Mouse (Mus musculus) frontal cortex, adult 2 months (tissue): ENCODE measurements at regions not wholly inside any gene's neighbourhood (a gene's known extent, or its start where the extent isn't known, plus 50 kb on each side); places are given as distances from the start of the nearest gene placed in this dataset.
"Not testable (repeated sequence)": the region's sequence is repeated elsewhere in the genome, so short reads cannot be mapped to it uniquely, and the experiment has no call there.

ENCODE experiments used
- DNase-seq, 2 experiments: peaks; one replicate each; pipeline ENCODE4 v3.0.0; 2022; ENCODE audit warnings: low spot score in 1 of 2; ENCODE audit errors: extremely low spot score in 1 of 2

DNA sequence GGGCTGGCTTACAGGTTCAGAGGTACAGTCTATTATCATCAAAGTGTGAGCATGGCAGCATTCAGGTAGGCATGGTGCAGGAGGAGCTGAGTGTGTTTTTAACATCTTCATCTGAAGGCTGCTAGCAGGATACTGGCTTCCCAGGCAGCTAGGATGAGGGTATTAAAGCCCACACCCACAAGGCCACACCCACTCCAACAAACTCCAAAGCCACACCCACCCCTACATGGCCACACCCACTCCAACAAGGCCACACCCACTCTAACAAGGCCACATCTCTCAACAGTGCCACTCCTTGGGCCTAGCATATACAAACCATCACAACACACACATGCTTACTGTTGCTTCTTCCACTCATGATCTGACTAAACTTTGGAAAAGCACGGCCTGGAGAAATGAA lies 172.5 kb downstream of the Msrb3 start:
- no peak for DNase-seq

DNA sequence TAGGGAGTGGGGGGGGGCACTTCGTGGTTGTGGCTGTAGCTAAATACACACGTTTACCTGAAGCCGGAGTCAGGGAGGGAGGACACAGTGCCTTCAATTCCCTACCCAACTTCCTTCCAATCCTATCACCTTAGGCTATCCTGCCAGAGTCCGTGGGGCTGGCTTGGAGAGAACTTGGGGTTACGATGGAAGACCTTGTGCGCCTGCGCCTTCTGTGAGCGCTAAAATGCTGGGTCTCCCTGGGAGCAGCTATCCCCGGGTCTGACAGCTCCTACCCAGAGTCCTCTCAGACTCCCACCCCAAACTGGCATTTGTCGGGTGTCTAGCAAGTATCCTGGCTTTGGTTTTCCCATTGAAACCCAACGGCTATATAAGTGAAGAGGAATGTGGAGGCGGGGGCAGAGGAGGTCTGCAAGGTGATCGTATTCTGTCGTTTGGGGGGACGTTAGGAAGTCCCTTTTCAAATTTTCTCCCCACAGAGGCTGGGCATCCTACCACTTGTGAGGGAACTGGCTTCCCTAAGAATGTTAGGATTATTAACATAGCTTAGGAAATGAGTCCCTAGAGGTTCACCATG lies 176.9 kb downstream of the Msrb3 start:
- no peak for DNase-seq

DNA sequence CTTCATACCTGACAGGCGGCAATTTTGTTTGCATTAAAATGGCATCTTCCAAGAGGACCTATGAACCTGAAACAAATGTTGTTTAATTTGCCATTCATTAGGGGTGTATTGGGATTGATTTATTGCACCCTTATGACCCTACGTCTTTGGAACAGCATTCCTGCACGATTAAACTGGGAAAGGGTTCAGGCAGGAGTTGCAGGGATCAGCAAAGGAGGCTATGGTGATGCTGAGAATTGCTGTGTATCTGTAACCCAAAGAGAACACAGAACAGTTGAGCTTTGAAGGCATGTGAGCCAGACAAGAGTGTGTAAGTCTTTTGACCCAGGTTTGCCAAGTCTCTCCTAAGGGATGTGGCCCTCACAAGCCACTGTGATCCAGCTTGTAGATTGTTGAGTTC lies 177.9 kb downstream of the Msrb3 start:
- DNase-seq: no peak

DNA sequence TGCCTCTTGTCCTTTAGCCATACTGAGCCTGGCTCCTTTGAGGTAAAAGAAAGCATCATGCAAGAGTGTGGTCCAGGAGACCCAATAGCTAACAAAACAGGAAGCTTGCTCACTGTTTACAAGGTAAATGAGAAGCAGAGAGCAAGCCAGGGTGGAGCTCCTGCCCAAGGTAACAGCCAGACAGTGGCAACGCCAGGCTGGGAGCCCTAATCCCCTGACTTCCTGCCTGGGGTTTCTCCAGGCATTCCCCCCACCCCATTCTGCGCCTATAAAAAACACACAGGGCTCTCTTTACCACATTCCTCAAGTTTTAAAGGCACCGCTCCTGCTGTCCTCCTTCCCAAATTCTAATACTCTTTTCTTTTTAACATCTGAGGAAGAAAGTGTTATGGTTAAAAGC lies 178.8 kb downstream of the Msrb3 start:
- DNase-seq: no peak

DNA sequence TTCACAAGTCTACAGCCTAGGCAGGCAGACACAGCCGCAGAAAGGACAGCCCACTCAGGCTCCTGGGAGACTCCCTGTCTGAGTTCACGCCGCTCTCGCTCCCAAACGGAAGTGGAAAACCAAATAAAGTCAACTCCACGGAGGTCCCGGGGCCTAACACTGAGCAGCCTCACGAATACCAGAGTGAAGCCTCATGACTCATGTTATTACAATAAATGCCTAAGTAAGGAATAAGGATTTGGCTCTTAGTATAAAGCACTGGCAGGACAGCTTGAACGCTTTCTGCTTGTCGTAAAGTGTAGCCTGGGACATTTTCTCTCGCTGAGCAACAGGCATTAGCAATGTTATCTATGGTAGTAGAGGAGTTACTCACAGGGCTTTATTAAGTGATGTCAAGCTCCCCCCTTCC lies 181.7 kb downstream of the Msrb3 start:
- no peak for DNase-seq

DNA sequence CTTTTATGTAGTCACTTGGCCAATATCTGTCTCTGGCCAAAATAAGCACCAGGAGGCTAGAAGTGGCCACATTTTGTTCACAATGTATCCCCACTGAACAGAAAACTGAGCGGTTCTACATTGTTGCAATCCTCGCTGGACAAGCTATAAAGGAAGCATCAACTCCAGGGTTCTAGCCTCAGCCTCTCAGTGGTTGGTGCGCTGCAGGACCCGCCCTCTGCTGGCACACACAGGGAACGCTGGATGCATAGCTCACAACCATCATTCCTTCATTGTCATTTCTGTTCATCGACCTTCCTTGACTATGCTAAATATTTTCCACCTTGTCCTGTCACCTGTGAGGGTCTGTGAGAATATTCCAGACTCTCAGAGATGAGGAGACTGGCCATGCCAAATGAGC lies 182.5 kb downstream of the Msrb3 start:
- no peak for DNase-seq

DNA sequence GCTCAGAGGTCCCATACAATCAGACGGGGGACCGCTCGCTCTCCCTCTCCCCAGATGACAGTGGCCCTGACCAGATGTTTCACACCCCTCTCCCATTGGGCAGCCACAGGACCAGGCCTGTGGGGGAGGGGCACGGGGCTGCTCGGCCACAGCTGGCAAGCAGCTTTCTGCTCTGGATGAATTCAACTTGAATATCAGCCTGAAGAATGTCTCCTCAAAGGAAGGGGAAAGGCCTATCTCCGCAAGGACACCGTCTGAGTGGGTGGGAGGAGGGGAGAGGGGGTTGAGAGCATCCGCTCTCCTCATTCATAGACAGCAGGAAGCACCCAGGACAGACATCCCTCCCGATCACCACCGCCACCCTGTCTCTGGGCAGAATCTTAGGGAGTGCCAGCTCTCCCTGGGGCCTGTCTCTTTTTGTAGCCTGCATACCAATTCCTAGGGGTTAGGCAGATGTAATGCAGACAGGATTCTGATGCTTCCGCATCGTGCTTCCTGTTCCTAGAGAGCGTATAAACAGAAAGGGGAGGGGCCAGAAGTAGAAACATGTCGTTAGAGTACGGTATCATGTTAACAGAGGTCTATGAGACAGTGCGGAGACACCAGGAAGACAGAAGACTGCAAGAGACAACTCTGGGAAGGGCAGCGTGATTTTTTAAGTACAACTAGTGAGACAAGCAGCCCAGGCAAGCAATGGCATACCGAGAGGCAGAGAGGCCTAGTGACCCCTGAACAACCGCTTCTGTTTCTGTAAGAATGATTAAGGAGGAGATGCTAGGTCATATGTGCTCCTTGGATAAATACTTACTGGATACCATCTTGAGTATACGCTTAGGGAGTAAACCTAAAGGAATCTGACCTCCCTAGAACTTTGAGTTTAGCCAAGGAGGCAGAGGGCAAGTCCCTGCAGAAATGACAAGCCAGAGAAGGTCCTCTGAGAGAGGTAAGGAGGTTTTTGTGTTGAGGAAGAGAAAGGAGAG lies 190.8 kb downstream of the Msrb3 start:
- no peak for DNase-seq

DNA sequence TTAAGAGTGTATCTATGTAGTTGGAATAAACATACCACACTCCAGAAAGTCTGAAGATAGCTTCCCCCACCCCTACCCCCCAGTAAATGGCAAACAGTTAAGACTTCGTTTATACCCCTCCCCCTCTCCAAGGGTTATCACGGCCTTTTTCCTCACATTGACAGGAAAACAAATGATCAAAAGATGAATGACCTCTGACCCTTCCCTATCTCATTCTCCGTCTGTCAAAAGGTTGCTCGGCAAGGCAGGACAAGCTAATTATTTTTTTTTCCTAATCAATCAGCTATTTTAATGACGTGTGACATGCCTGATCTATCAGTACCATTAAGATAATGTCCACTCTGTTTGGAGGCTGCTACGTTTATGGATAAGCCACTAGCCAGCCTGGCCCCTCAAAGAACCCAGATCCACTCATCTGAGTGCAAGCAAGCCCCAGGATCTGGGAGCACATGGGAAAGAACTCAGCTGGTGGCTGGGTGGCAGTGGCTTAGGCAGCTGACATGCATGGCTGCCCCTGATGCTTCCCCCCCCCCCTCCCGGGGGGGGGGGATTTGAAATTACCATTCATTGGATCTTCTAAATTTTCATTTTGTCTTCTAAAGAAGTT lies 192.1 kb downstream of the Msrb3 start:
- no peak for DNase-seq

DNA sequence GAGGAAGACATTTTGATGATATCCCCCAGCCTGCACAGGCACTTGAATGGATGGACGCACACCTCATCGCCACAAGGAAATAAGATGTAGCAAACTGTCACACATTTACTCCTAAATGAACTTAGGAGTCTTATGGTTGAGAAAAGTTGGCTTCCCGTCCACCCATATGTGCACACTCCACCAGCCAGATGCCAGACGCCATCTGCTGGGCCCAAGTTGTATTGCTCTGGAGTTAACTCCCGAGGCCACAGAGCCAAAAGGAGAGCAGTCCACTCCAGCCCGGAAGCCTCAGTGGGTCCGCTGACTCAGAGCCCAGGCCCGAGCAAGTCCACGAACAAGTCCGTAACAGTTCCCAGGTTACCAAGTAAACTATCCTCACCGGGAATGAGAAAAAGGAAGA lies 197.1 kb downstream of the Msrb3 start:
- DNase-seq: peak; percentile 50 to 90

DNA sequence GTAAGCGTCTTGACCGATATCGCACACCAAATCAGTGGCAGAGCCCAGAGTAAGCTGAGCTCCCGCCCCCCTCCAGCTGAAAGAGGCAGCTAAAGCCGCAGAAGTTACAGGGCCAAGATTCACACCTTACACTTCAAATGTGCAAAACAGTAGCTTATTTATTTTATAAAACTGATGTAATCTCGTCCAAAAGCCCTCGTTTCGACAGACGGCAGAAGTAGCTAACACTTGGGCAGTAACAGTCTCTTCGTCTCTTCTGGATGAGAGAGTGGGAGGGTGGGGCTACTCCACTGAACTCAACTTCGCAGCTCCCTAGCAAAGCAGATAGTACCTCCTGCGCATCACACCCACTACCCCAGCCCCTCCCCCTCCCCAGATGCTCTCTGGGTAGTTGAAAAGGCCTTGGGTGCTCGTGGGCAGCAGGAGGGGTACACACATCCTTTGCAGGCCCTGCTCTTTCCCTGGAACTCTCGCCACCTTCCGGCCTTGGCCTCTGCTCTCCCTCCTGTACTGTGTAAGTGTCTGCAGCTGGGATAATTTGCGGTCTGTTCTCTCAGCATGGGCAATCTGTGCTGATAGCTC lies 201.5 kb downstream of the Msrb3 start:
- no peak for DNase-seq

DNA sequence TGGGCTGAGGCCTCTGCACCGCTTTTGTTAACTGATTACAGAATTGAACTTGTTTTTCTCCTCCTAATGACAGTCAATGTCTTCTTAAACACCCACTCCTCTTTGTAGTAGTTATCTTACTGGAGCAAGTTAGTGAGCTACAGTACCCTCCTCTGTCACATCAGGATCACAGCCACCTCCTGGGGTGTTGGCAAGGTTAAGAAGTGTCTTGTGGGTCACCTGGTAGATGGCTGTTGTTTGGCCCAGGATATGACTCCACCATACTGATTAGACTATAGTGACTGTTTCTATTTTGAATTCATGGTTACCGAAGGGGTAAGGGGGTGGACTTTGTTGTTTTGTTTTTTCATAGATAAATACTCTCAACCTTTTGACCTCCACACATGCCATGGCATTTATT lies 202.4 kb downstream of the Msrb3 start:
- DNase-seq: no peak

DNA sequence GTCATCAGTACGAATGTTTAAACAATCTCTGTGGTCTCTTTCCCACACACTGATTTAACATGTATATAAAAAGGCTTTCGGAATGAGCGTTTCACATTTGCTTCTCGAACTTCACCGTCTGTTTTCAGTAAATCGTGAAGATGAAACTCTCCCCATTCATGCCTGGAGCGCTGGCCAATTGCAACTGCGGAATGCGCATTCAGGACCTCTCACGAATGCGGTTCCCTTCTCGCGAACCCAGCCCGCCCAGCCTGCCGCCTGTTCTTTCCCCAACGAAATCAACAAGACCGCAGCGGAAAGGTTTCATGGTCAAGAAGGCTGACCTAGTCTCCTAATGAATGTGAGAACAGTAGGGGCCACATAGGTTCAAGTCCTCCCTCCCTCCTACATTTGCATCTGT lies 204.4 kb downstream of the Msrb3 start:
- peak in 1 of 2 experiments; percentile 5 for DNase-seq

DNA sequence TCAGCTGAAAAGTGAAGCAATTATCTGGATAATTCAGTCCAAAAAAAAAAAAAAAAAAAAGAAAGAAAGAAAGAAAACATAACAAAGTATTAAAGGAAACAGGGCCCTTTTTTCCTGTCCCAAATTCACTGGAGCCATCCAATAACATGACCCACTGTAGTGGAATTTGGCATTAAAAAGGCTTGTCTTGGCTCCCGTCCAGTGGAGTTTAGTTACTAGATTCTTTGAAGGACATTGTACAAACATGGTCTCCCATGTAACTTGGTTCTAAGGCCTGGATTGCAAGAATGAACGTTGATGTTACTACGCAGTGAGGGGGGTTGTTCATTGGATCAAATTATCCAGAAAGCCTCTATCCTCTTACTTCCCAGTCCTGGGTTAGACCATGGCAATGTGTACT lies 207.4 kb downstream of the Msrb3 start:
- no peak for DNase-seq

DNA sequence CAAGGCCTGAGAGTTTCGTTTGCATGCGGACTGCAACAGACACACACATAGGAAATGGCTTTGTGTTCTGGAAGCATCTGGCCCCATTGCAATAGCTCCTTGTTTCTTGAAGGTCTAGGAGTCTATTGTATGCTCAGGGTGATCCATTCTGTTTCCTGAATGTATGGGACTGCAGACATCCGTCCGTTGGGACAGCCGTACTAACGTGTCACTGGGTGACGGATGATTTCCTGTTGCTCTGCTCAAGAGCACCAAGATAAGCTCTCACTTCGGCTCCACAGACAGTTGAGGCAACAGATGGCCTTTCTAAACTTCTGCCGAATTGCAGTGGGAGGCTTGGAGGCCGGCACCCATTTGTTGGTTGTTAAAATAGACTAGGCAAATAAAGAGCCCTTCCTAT lies 209.9 kb upstream of the Hmga2 start:
- peak in 1 of 2 experiments; percentile 7 for DNase-seq

DNA sequence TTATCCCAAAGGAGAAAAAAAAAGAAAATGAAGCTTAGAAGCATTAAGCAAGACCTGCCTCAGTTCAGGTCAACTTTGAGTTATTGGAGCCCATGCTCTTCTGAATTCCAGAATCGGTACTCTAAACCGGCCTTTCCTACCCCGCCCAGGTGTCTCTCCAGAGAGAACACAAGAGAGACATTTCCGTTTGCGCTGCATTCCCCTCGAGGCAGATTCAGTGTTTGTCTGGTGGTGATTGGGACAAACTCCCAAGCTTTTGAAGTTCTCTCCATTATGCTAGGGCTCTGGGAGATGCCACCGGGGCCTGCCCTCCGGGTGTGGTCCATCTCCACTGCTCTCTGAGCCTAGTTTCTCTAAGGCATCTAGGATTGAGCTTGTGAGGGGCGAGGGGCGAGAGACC lies 205.8 kb upstream of the Hmga2 start:
- DNase-seq: no peak

DNA sequence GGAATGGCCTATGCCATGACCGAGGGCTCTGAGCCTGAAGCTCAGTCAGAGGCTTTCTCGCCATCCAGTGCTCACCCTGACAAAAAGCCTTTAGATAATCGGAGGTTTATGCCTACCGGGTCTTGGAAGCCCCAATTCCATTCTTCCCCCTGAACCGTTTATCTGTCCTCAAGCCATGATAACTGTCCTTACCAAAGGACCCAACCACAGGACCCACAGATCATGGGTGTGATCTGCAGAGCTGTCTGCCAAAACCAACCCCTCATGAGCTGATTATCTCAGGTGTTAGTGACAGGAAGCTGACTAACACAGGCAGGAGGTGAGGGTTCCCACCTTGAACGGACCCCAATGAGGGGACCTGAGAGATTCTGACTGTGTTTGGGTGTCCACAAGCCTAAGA lies 203.7 kb upstream of the Hmga2 start:
- no peak for DNase-seq

DNA sequence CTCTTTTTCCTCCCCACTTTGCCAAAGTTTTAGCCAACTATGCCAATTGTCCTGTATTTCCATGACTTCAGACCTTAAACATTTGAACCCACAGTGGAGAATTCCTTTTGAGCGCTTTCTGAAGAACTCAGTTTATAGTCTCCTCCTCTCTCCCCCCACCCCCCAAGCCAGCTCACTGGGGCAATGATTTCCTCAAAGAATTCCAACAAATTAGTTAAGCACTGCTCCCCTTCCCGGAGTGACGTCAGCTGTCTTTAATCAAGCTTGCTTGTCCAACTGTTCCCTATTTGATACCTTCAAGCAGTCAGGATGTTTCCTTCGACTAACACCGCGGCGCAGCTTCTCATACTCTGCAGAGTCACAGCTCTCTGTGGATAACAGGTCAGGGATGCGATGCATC lies 202.0 kb upstream of the Hmga2 start:
- no peak for DNase-seq

DNA sequence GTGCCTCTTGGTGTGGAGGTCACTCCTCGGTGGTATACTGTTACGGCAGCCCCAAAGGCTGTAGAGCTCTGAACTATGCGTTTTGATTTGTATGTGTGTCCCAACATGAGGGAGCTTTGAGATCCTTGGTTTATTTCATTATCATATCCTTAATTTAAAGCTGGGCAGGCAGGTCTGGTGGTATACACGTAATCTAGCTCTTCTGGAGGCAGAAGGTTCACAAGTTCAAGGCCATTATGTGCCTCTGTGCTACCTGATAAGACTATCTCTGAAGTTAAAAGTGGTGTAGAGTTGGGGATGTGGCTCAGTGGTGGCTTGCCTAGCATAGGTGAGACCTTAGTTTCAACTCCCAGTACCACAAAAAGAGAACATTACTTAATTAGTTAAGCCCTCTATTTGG lies 199.1 kb upstream of the Hmga2 start:
- DNase-seq: no peak

DNA sequence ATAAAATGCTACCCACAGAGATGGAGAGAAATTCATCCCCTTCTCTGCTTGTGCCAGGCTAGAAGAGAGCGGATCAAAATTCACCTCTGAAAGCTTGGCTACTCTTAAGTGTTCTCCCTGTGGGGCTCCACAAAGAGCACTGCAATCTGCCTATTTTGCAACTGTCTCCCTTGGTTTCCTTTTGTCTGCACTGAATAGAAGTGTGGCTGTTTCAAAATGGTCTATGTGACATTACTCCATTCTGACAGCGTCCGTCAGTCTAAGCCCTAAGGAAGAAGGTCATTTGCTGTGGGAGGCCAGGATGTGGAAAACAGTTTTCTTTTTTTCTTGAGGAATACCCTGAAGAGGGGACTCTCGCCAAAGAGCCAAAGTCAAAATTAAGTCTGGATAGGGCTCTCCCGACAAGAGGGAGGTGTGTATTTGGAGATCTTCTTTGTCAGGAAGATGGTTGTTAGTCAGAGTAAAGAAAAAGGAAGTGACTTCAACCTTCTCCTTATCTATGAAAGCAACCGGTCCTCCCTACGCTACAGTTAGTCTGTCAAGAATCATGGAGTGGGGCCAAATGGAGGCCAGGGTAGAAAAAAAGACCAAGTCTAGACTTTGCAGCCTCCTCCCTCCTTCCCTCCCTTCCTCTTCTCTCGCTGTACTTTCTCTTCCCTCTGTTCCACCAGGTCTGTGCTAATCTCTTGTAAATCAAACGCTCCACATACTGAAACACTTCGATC lies 198.2 kb upstream of the Hmga2 start:
- DNase-seq: no peak

DNA sequence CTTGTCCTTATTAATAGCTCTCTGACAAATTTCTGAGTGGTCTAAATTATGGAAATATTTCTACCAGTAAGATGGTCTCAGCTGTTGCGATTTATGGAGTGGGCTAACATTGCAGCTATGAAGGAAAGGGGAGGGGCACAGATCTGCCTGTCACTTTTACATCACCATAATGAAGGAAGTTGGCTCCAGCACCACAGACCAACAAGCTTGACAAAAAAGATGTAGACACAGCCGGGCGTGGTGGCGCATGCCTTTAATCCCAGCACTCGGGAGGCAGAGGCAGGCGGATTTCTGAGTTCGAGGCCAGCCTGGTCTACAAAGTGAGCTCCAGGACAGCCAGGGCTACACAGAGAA lies 191.4 kb upstream of the Hmga2 start:
- DNase-seq: not testable (repeated sequence)
